Mouse (Mus musculus): ENCODE measurements around the gene 7530416G11Rik.

- no peak for TF ChIP-seq POLR2A (IDR thresholded peaks at IDR 0.05; ENCODE audit: insufficient read depth, low read length)
- TF ChIP-seq CTCF (IDR thresholded peaks at IDR 0.05; ENCODE audit: low read depth, low read length) = no peak
- no peak for TF ChIP-seq EP300 (IDR thresholded peaks at IDR 0.05; ENCODE audit: insufficient read depth, low read depth, low read length)
These were observed 3.7 kb upstream of the 7530416G11Rik start for GRCm38 (mm10) chr15:85506680-85507079.

Measured in ES-Bruce4 (cell line).